Mouse (Mus musculus) midbrain, embryonic 11.5 days (tissue): ENCODE results near the gene Nat8. TPM values are rescaled to one million over a fixed set of nuclear protein-coding genes. Genes with fewer than 3 reads are reported as not detected.
"Not testable (repeated sequence)": the region's sequence is repeated elsewhere in the genome, so short reads cannot be mapped to it uniquely, and the experiment has no call there.

Experiments
- ATAC-seq: fragments of 200-750 bp; cut with Nextera tagmentation; 2 replicates; pipeline ENCODE4 v1.8.0; 2017; ENCODE audit warnings: moderate TSS enrichment, moderate library complexity; ENCODE audit not compliant: low FRiP score
- DNase-seq: peaks from one replicate; pipeline ENCODE4 v3.0.0; 2015; ENCODE audit warnings: low spot score; ENCODE audit errors: missing footprints
- H3K27ac ChIP-seq: fragments of 300-500 bp; sonication (generic); 2 replicates; pipeline ENCODE4 v1.5.1; 2014; ENCODE audit warnings: low read depth, low read length
- H3K27me3 ChIP-seq: fragments of 300-500 bp; sonication (generic); 2 replicates; pipeline ENCODE4 v1.6.1; 2014; ENCODE audit warnings: mild to moderate bottlenecking, low read length, moderate library complexity, mixed read lengths; ENCODE audit not compliant: control insufficient read depth, insufficient read depth
- H3K36me3 ChIP-seq: fragments of 300-500 bp; sonication (generic); 2 replicates; pipeline ENCODE4 v1.6.1; 2014; ENCODE audit warnings: mild to moderate bottlenecking, low read length, moderate library complexity, mixed read lengths; ENCODE audit not compliant: control insufficient read depth, insufficient read depth
- H3K4me1 ChIP-seq: fragments of 300-500 bp; sonication (generic); 2 replicates; pipeline ENCODE4 v1.6.1; 2014; ENCODE audit warnings: low read length; ENCODE audit not compliant: control insufficient read depth, insufficient read depth
- H3K4me2 ChIP-seq: fragments of 300-500 bp; sonication (generic); 2 replicates; pipeline ENCODE4 v1.6.1; 2014; ENCODE audit warnings: mild to moderate bottlenecking, moderate library complexity
- H3K4me3 ChIP-seq: fragments of 300-500 bp; sonication (generic); 2 replicates; pipeline ENCODE4 v1.5.1; 2014; ENCODE audit warnings: low read depth, low read length
- H3K9ac ChIP-seq: fragments of 300-500 bp; sonication (generic); 2 replicates; pipeline ENCODE4 v1.6.1; 2014; ENCODE audit warnings: low read length
- H3K9me3 ChIP-seq: fragments of 300-500 bp; sonication (generic); 2 replicates; pipeline ENCODE4 v1.6.1; 2016; ENCODE audit warnings: low read length; ENCODE audit not compliant: control insufficient read depth
- WGBS: fragments of 180-500 bp; shearing (Covaris S2); extraction: QIAGEN DNeasy Blood & Tissue Kit; methylation state at CpG from one replicate; pipeline ENCODE4 v1.1.7; 2014; 5-methylcytosine and 5-hydroxymethylcytosine counted together
- polyA plus RNA-seq: library from polyadenylated mRNA; unstranded; fragments of >200 nt; fragmentation: Nextera tagmentation; extraction: Ambion mirVana; gene quantifications from 2 replicates; pipeline ENCODE4 v1.2.1, GENCODE M21; 2014

Nat8 gene
- not detected in 2 replicates for polyA plus RNA-seq

GRCm38 (mm10) chr6:85831796-85832321, at the start of gene Nat8:
Nat8 (minus strand) TSS chr6:85832082.
- H3K9me3 ChIP-seq = no peaks in the 10 kb centered on the region
- H3K4me3 ChIP-seq = no peak within 1 kb of the TSS
- no peak for ATAC-seq
- H3K9ac ChIP-seq = no peak within 1 kb of the TSS
- H3K27ac ChIP-seq = no peak within 1 kb of the TSS
- 85% methylated on average over 7 of the region's 7 CpGs for WGBS
- no peak within 1 kb of the TSS for H3K4me2 ChIP-seq
- DNase-seq = no peak
- no peaks in the 10 kb centered on the region for H3K4me1 ChIP-seq
- no peaks in the 10 kb centered on the region for H3K36me3 ChIP-seq
- H3K27me3 ChIP-seq = no peaks in the 10 kb centered on the region

- WGBS = 84% methylated on average over 5 of the region's 5 CpGs
- H3K4me1 ChIP-seq, H3K9ac ChIP-seq, DNase-seq, H3K27ac ChIP-seq, H3K4me3 ChIP-seq, ATAC-seq, H3K4me2 ChIP-seq, H3K36me3 ChIP-seq, H3K9me3 ChIP-seq, H3K27me3 ChIP-seq: not testable (repeated sequence)
Observed at GRCm38 (mm10) chr6:85869006-85869405, 37.1 kb upstream of the Nat8 start, which contains the start of gene Nat8f2. Nat8f2 (minus strand) TSS chr6:85869158.

GRCm38 (mm10) chr6:85867726-85868690, 36.1 kb upstream of the Nat8 start:
- H3K9me3 ChIP-seq = no peaks in the 10 kb centered on the region
- no peak overlapping the region for H3K9ac ChIP-seq
- no peak overlapping the region for H3K4me3 ChIP-seq
- H3K27me3 ChIP-seq = no peaks in the 10 kb centered on the region
- no peak overlapping the region for H3K27ac ChIP-seq
- no peak for DNase-seq
- H3K4me1 ChIP-seq = no peaks in the 10 kb centered on the region
- no peak for ATAC-seq
- H3K4me2 ChIP-seq = no peak overlapping the region
- no peaks in the 10 kb centered on the region for H3K36me3 ChIP-seq
- 83% methylated on average over 8 of the region's 8 CpGs for WGBS

- H3K27ac ChIP-seq, H3K36me3 ChIP-seq, H3K9me3 ChIP-seq, H3K9ac ChIP-seq, H3K27me3 ChIP-seq, H3K4me2 ChIP-seq, ATAC-seq, H3K4me1 ChIP-seq, DNase-seq, H3K4me3 ChIP-seq: not testable (repeated sequence)
- WGBS = 45% methylated on average over 1 of the region's 1 CpGs
Observed at GRCm38 (mm10) chr6:85866995-85867394, 35.1 kb upstream of the Nat8 start.

GRCm38 (mm10) chr6:85866166-85866565, 34.3 kb upstream of the Nat8 start:
- not testable (repeated sequence) for H3K27ac ChIP-seq

GRCm38 (mm10) chr6:85864900-85865639, 33.2 kb upstream of the Nat8 start:
- WGBS = 73% methylated on average over 6 of the region's 7 CpGs
- H3K27me3 ChIP-seq, H3K4me1 ChIP-seq, H3K9me3 ChIP-seq, DNase-seq, H3K4me3 ChIP-seq, H3K4me2 ChIP-seq, ATAC-seq, H3K36me3 ChIP-seq, H3K27ac ChIP-seq, H3K9ac ChIP-seq: not testable (repeated sequence)

More at GRCm38 (mm10) chr6:85866166-85866565, 34.3 kb upstream of the Nat8 start:
- DNase-seq, H3K9me3 ChIP-seq, H3K9ac ChIP-seq, H3K4me3 ChIP-seq, H3K4me1 ChIP-seq, H3K27me3 ChIP-seq, H3K4me2 ChIP-seq, H3K36me3 ChIP-seq, ATAC-seq: not testable (repeated sequence)
- 90% methylated on average over 3 of the region's 3 CpGs for WGBS

- Histone ChIP-seq H3K9ac (no peak overlapping the region), H3K4me3 (no peak overlapping the region), H3K9me3 (no peaks in the 10 kb centered on the region), H3K36me3 (no peaks in the 10 kb centered on the region), H3K4me2 (no peak overlapping the region), H3K27ac (no peak overlapping the region), H3K4me1 (no peaks in the 10 kb centered on the region), H3K27me3 (no peaks in the 10 kb centered on the region)
- ATAC-seq (no peak), DNase-seq (no peak)
- 90% methylated on average over 2 of the region's 2 CpGs for WGBS
Observed at GRCm38 (mm10) chr6:85863840-85864239, 32.0 kb upstream of the Nat8 start.

- Histone ChIP-seq H3K27me3 (no peaks in the 10 kb centered on the region), H3K4me2 (no peak overlapping the region), H3K9me3 (no peaks in the 10 kb centered on the region), H3K9ac (no peak overlapping the region), H3K36me3 (no peaks in the 10 kb centered on the region), H3K4me1 (no peaks in the 10 kb centered on the region), H3K4me3 (no peak overlapping the region), H3K27ac (no peak overlapping the region)
- ATAC-seq (no peak), DNase-seq (no peak)
- WGBS = 94% methylated on average over 2 of the region's 2 CpGs
Observed at GRCm38 (mm10) chr6:85863136-85863535, 31.3 kb upstream of the Nat8 start.

- H3K4me3 ChIP-seq = no peak overlapping the region
- no peaks in the 10 kb centered on the region for H3K4me1 ChIP-seq
- no peak overlapping the region for H3K27ac ChIP-seq
- WGBS = 79% methylated on average over 3 of the region's 3 CpGs
- ATAC-seq = no peak
- no peak overlapping the region for H3K4me2 ChIP-seq
- no peak overlapping the region for H3K9ac ChIP-seq
- no peaks in the 10 kb centered on the region for H3K27me3 ChIP-seq
- H3K36me3 ChIP-seq = no peaks in the 10 kb centered on the region
- H3K9me3 ChIP-seq = no peaks in the 10 kb centered on the region
- DNase-seq = no peak
Observed at GRCm38 (mm10) chr6:85862565-85862964, 30.7 kb upstream of the Nat8 start.
